Mouse (Mus musculus): ENCODE data around the gene Otc.

Gene Otc

DNA sequence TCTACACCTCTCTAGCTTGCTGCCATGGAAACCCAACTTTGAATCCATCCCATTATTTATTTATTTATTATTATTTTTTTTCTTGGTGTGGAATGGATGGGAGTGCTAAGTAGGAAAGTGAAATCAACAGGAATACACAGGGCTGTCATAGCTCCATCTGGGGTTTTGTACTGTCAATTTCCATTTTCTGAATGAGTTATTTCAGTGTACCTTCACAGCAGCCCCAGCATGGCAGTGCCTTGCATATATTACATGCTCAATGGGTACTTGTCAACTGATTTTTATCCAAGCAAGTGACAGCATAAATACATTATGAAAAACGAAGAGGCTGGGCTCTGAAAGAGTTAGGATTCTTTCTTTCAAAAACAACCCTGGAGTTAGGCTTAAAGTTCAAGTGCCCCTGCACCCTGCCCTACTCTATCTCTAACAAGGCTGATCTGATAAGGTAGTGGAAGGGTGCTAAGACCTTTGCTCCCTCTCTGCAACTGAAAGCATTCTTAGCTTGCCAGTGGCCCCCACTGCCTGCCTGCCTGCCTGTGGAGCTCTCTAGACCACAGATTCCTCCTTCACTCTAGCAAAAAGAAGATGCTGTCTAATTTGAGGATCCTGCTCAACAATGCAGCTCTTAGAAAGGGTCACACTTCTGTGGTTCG, at the start of gene Otc:
TSS of gene Otc (plus strand) at position 454 of the 653 bp plus-strand sequence.
- ATAC-seq (ENCODE audit: insufficient number of reproducible peaks, low FRiP score, low TSS enrichment): no peak

- no peak for ATAC-seq (ENCODE audit: insufficient number of reproducible peaks, low FRiP score, low TSS enrichment)
These were observed 46.2 kb upstream of the Otc start for GRCm38 (mm10) chrX:10205937-10206336.

GRCm38 (mm10) chrX:10215972-10216371, 36.1 kb upstream of the Otc start:
- ATAC-seq (ENCODE audit: insufficient number of reproducible peaks, low FRiP score, low TSS enrichment): 0 out of 2 replicates have a peak, but pooled peaks have one; percentile 22

DNA sequence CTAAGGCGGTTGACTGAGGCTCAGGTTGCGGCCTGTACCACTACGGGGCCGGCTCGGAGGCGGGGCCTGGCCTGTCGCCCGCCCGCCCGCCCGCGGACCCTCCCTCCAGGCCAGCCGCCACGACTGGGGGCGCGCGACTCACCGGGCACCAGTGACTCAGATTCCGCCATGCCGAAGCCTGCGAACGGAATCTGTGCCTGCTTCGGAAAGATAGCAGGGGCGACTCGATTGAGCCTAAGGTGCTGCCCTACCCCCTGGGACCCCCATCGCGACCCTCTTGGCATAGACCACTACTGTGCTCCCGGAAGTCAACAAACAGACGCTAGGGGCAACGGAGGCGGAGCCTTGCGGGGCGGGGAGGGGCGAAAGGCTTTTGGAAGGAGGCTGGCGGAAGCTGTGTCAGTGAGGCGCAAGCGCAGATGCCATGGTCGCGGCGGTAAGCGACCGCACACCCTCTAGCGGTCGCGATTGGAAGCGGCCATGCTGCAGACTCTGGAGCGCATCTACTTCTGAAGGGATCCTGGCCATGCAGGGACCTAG, 35.6 kb upstream of the Otc start, which contains the start of gene Rpgr:
TSS of gene Rpgr (minus strand) at position 511 of the 540 bp plus-strand sequence.
- ATAC-seq (ENCODE audit: insufficient number of reproducible peaks, low FRiP score, low TSS enrichment): peak; percentile 97

- 0 out of 2 replicates have a peak, but pooled peaks have one; percentile 29 for ATAC-seq (ENCODE audit: insufficient number of reproducible peaks, low FRiP score, low TSS enrichment)
These were observed 32.8 kb upstream of the Otc start for GRCm38 (mm10) chrX:10219281-10219680.

GRCm38 (mm10) chrX:10233051-10233450, 19.1 kb upstream of the Otc start:
- peak; percentile 20; the same call in 1 of the 2 replicates for ATAC-seq (ENCODE audit: insufficient number of reproducible peaks, low FRiP score, low TSS enrichment)

- ATAC-seq (ENCODE audit: insufficient number of reproducible peaks, low FRiP score, low TSS enrichment): no peak
These were observed 17.5 kb upstream of the Otc start for GRCm38 (mm10) chrX:10234617-10235016.

DNA sequence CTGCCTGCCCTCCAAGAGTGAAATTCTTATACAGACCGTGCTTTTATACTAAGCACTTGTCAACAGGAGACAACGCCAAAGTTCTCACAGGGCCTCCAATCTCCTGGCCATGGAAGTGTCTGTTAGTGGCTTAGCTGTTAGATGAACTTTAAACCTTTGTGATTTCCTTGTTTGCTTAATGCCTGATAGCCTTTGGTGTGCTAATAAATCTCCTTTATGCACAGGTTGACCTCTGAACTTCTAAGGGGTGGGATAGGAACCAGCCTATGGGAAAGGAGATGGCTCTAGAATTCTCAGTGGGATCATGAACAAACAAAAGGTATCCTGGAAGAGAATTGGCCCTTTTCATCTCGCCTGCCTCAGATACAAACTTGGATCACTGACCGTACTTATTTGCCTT, 12.6 kb upstream of the Otc start:
- no peak for ATAC-seq (ENCODE audit: insufficient number of reproducible peaks, low FRiP score, low TSS enrichment)

GRCm38 (mm10) chrX:10243916-10244315, 8.2 kb upstream of the Otc start:
- no peak for ATAC-seq (ENCODE audit: insufficient number of reproducible peaks, low FRiP score, low TSS enrichment)

DNA sequence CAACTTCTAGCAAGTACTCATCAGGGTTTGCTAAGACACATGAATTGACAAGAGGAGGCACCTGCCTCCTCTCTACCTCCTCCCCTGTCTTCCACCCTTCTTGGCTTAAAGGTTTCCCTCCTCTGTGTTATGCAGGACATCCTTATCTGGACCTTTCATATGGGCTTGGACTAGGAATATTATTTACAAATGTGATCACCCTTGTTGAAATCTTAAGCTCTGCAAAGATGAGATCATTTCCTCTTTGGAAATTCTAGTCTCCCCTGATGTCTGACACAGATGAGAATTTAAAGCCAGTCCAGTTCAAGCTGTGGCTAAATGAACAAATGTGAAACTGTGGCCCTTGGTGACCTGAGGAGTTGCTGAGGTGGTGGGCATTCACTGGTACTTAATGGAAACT, 748 bp upstream of the Otc start:
- no peak for ATAC-seq (ENCODE audit: insufficient number of reproducible peaks, low FRiP score, low TSS enrichment)

- ATAC-seq (ENCODE audit: insufficient number of reproducible peaks, low FRiP score, low TSS enrichment): no peak
These were observed 5.7 kb downstream of the Otc start for GRCm38 (mm10) chrX:10257774-10258173.

- no peak for ATAC-seq (ENCODE audit: insufficient number of reproducible peaks, low FRiP score, low TSS enrichment)
These were observed 6.2 kb downstream of the Otc start for GRCm38 (mm10) chrX:10258260-10258659.

- ATAC-seq (ENCODE audit: insufficient number of reproducible peaks, low FRiP score, low TSS enrichment): no peak
These were observed 16.2 kb downstream of the Otc start for GRCm38 (mm10) chrX:10268308-10268707.

DNA sequence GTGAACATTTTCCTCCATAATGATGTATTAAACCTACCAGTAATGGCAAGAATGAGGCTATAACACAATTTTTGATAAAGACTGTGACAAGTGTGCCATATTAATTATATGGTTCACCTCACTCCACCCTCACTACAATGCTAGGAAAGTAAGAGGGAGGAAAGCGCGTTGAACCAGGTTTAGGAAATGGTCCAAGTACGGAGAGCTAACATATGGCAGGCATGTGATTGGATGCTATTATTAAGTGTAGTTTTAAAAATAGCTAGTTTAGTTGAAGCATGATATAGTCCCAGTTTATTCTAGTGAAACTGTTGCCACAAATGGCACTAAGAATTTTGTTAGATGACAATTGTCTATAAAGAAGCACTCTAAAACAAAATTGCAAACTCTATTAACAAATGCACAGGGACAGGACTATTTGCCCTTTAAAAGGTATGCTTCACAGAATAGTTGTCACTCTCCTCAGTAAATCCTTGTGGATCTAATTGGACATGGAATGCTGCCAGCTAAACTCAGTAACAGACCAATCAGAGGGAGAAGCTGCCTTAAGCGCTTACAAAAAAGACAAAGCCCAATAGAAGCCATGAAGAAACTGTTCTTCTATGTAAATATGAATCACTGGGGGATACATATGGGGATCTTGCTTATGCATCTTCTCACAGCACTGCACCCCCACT, 16.8 kb downstream of the Otc start:
- peak; percentile 83 for ATAC-seq (ENCODE audit: insufficient number of reproducible peaks, low FRiP score, low TSS enrichment)

- ATAC-seq (ENCODE audit: insufficient number of reproducible peaks, low FRiP score, low TSS enrichment): no peak
These were observed 45.2 kb downstream of the Otc start for GRCm38 (mm10) chrX:10297341-10297740.

DNA sequence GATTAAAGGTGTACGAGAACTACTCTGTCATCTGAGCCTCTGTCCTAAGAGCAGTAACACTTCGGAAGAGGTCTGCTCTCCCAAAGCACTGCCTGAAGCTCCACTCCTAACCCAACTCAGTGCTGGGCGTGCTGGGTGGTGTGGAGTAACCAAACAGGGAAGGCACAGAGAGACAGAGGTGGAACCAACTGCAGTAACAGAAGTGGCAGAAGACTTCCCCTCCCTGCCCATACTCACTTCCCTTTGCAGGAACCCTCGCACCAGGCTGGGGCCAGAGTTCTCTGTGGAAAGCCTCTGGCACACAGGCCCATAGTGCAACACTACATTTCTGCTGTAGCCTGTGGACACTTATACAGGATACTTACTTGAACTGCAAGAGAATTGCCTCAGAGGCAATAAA, 66.1 kb downstream of the Otc start:
- ATAC-seq (ENCODE audit: insufficient number of reproducible peaks, low FRiP score, low TSS enrichment): no peak

- no peak for ATAC-seq (ENCODE audit: insufficient number of reproducible peaks, low FRiP score, low TSS enrichment)
These were observed 78.1 kb downstream of the Otc start for GRCm38 (mm10) chrX:10330246-10330645.

GRCm38 (mm10) chrX:10331749-10332148, 79.6 kb downstream of the Otc start:
- no peak for ATAC-seq (ENCODE audit: insufficient number of reproducible peaks, low FRiP score, low TSS enrichment)

- no peak for ATAC-seq (ENCODE audit: insufficient number of reproducible peaks, low FRiP score, low TSS enrichment)
These were observed 84.7 kb downstream of the Otc start for GRCm38 (mm10) chrX:10336816-10337215.

GRCm38 (mm10) chrX:10355867-10356266, 103.8 kb downstream of the Otc start:
- no peak for ATAC-seq (ENCODE audit: insufficient number of reproducible peaks, low FRiP score, low TSS enrichment)

Data from cerebellum, adult (tissue).